Mouse (Mus musculus) kidney, adult 2 months (tissue): ENCODE data around the gene Nid2.

Source experiments
- CTCF ChIP-seq: fragments of 200-500 bp; conservative IDR thresholded peaks from 2 replicates; pipeline ENCODE4 v1.5.1; 2011; ENCODE audit warnings: low read depth, mild to moderate bottlenecking, control low read depth, low read length, moderate library complexity, mixed read lengths; ENCODE audit not compliant: insufficient read depth, insufficient read length
- POLR2A ChIP-seq: fragments of 200-500 bp; IDR thresholded peaks from one replicate; pipeline ENCODE4 v1.6.1; 2011; ENCODE audit warnings: low read depth, low read length, control low read depth

DNA sequence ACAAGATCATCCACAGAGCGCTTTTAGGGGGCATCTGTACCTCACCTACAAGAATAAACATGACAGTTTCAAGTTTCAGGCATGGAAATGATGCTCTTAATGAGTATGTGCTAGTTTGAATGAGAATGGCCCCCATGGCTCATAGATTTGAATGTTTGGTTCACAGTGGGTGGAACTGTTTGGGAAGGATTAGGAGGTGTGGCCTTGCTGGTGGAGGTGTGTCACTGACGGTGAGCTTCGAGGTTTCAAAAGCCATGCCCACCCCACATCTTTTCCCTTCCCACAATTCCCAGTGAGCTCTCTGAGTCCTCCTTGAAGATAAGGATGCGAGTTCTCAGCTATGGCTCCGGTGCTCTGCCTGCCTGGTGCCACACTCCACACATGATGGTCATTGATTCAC lies 70.6 kb downstream of the Nid2 start:
- TF ChIP-seq CTCF (no peak), POLR2A (no peak)
